Mouse (Mus musculus) heart, postnatal 14 days (tissue): ENCODE data around the gene Erp29. TPM values are rescaled to one million over a fixed set of nuclear protein-coding genes. Genes with fewer than 3 reads are reported as not detected.

Experiments used
- total RNA-seq, 2 experiments: library from RNA; stranded (reverse); gene quantifications; 2 replicates each; pipeline ENCODE4 v1.2.3; 2021

Erp29 gene
- total RNA-seq, 2 experiments from 2014 or later = 84.7 to 93.4 TPM

Other genes starting within 250 kb of the Erp29 start
- gene Rpl6, start 248.0 kb downstream of the Erp29 start, total RNA-seq = 100 to 1,000 TPM; 556 to 621 TPM
- 10 to 100 TPM; 25.1 to 27.6 TPM for gene Hectd4, start 232.3 kb downstream of the Erp29 start, total RNA-seq
- 10 to 100 TPM; 50.3 to 55.4 TPM for gene Trafd1, start 66.9 kb downstream of the Erp29 start, total RNA-seq
- 10 to 100 TPM; 20.6 to 21.5 TPM for gene Naa25, start 54.6 kb downstream of the Erp29 start, total RNA-seq
- gene Tmem116, start 613 bp downstream of the Erp29 start, total RNA-seq = 1 to 10 TPM; 8.4 to 9.4 TPM
- gene Adam1b, start 50.9 kb upstream of the Erp29 start, total RNA-seq = not detected
- 1 to 10 TPM; 3.4 to 3.5 TPM for gene Adam1a, start 93.0 kb upstream of the Erp29 start, total RNA-seq
- not detected for gene Gm42878, start 93.0 kb upstream of the Erp29 start, total RNA-seq
- 10 to 100 TPM; 60.7 to 61.7 TPM for gene Mapkapk5, start 93.4 kb upstream of the Erp29 start, total RNA-seq
- gene Aldh2, start 141.3 kb upstream of the Erp29 start, total RNA-seq = 100 to 1,000 TPM; 133 to 162 TPM
- gene Acad12, start 166.4 kb upstream of the Erp29 start, total RNA-seq = 10 to 100 TPM; 39.8 to 41.0 TPM
- gene Acad10, start 208.0 kb upstream of the Erp29 start, total RNA-seq = 10 to 100 TPM; 14.0 to 15.4 TPM
- gene Brap, start 208.1 kb upstream of the Erp29 start, total RNA-seq = 10 to 100 TPM; 26.7 to 27.6 TPM